Mouse (Mus musculus) kidney, postnatal 10 days (tissue): Measurements from ENCODE around the gene Dedd2.

Source experiments
- DNase-seq: peaks from one replicate; pipeline ENCODE4 v3.0.0; 2021; ENCODE audit warnings: mixed read lengths

Dedd2 gene

GRCm38 (mm10) chr7:25246079-25246758 lies 25.8 kb upstream of the Dedd2 start:
- peak; percentile 74 for DNase-seq

- no peak for DNase-seq
These were observed 24.4 kb upstream of the Dedd2 start for GRCm38 (mm10) chr7:25244562-25245369.

- no peak for DNase-seq
These were observed 22.9 kb upstream of the Dedd2 start for GRCm38 (mm10) chr7:25243361-25243760.

- DNase-seq: peak; percentile 74
These were observed 20.6 kb upstream of the Dedd2 start for GRCm38 (mm10) chr7:25241062-25241461.

- no peak for DNase-seq
These were observed 20.2 kb upstream of the Dedd2 start for GRCm38 (mm10) chr7:25240631-25241030.

- peak; percentile 91 for DNase-seq
These were observed 18.6 kb upstream of the Dedd2 start for GRCm38 (mm10) chr7:25238829-25239623.

- DNase-seq: peak; percentile 95
These were observed 17.7 kb upstream of the Dedd2 start for GRCm38 (mm10) chr7:25238015-25238706.

GRCm38 (mm10) chr7:25237249-25238014 lies 17.0 kb upstream of the Dedd2 start, which contains the start of gene Gsk3a:
Gene Gsk3a, minus strand, starts transcription at chr7:25237851.
- peak; percentile 99 for DNase-seq

GRCm38 (mm10) chr7:25235526-25235925 lies 15.1 kb upstream of the Dedd2 start:
- no peak for DNase-seq

GRCm38 (mm10) chr7:25233061-25233460 lies 12.6 kb upstream of the Dedd2 start:
- peak; percentile 4 for DNase-seq

- peak; percentile 3 for DNase-seq
These were observed 11.8 kb upstream of the Dedd2 start for GRCm38 (mm10) chr7:25232101-25232648.

GRCm38 (mm10) chr7:25230690-25231285 lies 10.4 kb upstream of the Dedd2 start:
- DNase-seq: peak; percentile 4

GRCm38 (mm10) chr7:25227523-25228300 lies 7.3 kb upstream of the Dedd2 start:
- DNase-seq: no peak

GRCm38 (mm10) chr7:25222275-25222967 lies 2.0 kb upstream of the Dedd2 start:
- DNase-seq: no peak

- DNase-seq: peak; percentile 98
These were observed 878 bp upstream of the Dedd2 start, which contains the start of gene Zfp526 for GRCm38 (mm10) chr7:25221102-25221883. Gene Zfp526, plus strand, starts transcription at chr7:25221425.

- peak; percentile 95 for DNase-seq
These were observed 509 bp downstream of the Dedd2 start for GRCm38 (mm10) chr7:25219756-25220456.

- no peak for DNase-seq
These were observed 1.0 kb downstream of the Dedd2 start for GRCm38 (mm10) chr7:25219416-25219750.
